Mouse (Mus musculus): ENCODE data around the gene Nin. TPM values are rescaled to one million over a fixed set of nuclear protein-coding genes. Genes with fewer than 3 reads are reported as not detected.
A peak's percentile ranks its signal among the peaks of the same experiment; 100 is the strongest.

Gene Nin
- total RNA-seq (2021) = 10 to 100 TPM; 29.7 to 34.2 TPM
- 9.1 and 9.6 TPM in 2 replicates for polyA plus RNA-seq (2012; rRNA removed)
- long read RNA-seq, partial matches to known transcripts = 2 of 5 reads
- long read RNA-seq, other reads (novel, unspliced or antisense) = 3 of 5 reads

- no peak for DNase-seq
Observed at GRCm38 (mm10) chr12:70113351-70113750, at the start of gene Nin. Gene Nin, minus strand, starts transcription at chr12:70113717.

- DNase-seq = no peak
Observed at GRCm38 (mm10) chr12:70161057-70161456, 47.5 kb upstream of the Nin start.

GRCm38 (mm10) chr12:70157292-70158066 lies 44.0 kb upstream of the Nin start:
- no peak for DNase-seq

GRCm38 (mm10) chr12:70156222-70156621 lies 42.7 kb upstream of the Nin start:
- no peak for DNase-seq

GRCm38 (mm10) chr12:70153842-70154241 lies 40.3 kb upstream of the Nin start, which contains the start of gene Abhd12b:
Gene Abhd12b, plus strand, starts transcription at chr12:70154142.
- DNase-seq = no peak

- DNase-seq = no peak
Observed at GRCm38 (mm10) chr12:70148631-70149265, 35.2 kb upstream of the Nin start.

- DNase-seq = no peak
Observed at GRCm38 (mm10) chr12:70147986-70148630, 34.6 kb upstream of the Nin start.

GRCm38 (mm10) chr12:70145586-70145985 lies 32.1 kb upstream of the Nin start:
- no peak for DNase-seq

GRCm38 (mm10) chr12:70144637-70145448 lies 31.3 kb upstream of the Nin start:
- peak; percentile 51 for DNase-seq

GRCm38 (mm10) chr12:70144106-70144587 lies 30.6 kb upstream of the Nin start:
- DNase-seq = peak; percentile 29

GRCm38 (mm10) chr12:70140993-70141576 lies 27.6 kb upstream of the Nin start:
- DNase-seq = no peak

GRCm38 (mm10) chr12:70140542-70140941 lies 27.0 kb upstream of the Nin start:
- no peak for DNase-seq

- no peak for DNase-seq
Observed at GRCm38 (mm10) chr12:70139871-70140270, 26.4 kb upstream of the Nin start.

GRCm38 (mm10) chr12:70137626-70138025 lies 24.1 kb upstream of the Nin start:
- DNase-seq = no peak

- DNase-seq = no peak
Observed at GRCm38 (mm10) chr12:70137095-70137494, 23.6 kb upstream of the Nin start.

GRCm38 (mm10) chr12:70136185-70136756 lies 22.8 kb upstream of the Nin start:
- DNase-seq = no peak

- DNase-seq = no peak
Observed at GRCm38 (mm10) chr12:70134627-70135235, 21.2 kb upstream of the Nin start.

GRCm38 (mm10) chr12:70131042-70131675 lies 17.6 kb upstream of the Nin start:
- no peak for DNase-seq

- no peak for DNase-seq
Observed at GRCm38 (mm10) chr12:70129105-70129504, 15.6 kb upstream of the Nin start.

GRCm38 (mm10) chr12:70126626-70127025 lies 13.1 kb upstream of the Nin start:
- no peak for DNase-seq

All from adrenal gland, adult 2 months (tissue).